Mouse (Mus musculus) CD4-positive, CD25-positive, alpha-beta regulatory T cell, adult 9 weeks (primary cell): ENCODE results near the gene Fbxw17. TPM values are rescaled to one million over a fixed set of nuclear protein-coding genes. Genes with fewer than 3 reads are reported as not detected.

Source experiments
- polyA plus RNA-seq: library from polyadenylated mRNA; unstranded; fragments of 100-300 nt; shearing (Covaris generic); gene quantifications from one replicate; pipeline ENCODE4 v1.2.1, GENCODE M21; 2017

The Fbxw17 gene
- polyA plus RNA-seq = 44.2 TPM

GRCm38 (mm10) chr13:50417389-50418183 is at the start of gene Fbxw17:
Fbxw17 (plus strand) TSS chr13:50417864.

GRCm38 (mm10) chr13:50443812-50444211 is 26.1 kb downstream of the Fbxw17 start, which contains the start of gene Gm47429:
Gm47429 (minus strand) TSS chr13:50443912.

GRCm38 (mm10) chr13:50467007-50467406 is 49.3 kb downstream of the Fbxw17 start, which contains the start of gene Nutm2:
Nutm2 (plus strand) TSS chr13:50467307.

Other genes with a start within 250 kb of the Fbxw17 start
- not detected for gene Gm906, start 167.6 kb upstream of the Fbxw17 start, polyA plus RNA-seq
- gene Gm47429, start 26.0 kb downstream of the Fbxw17 start, polyA plus RNA-seq = not detected
- gene Nutm2, start 49.4 kb downstream of the Fbxw17 start, polyA plus RNA-seq = not detected
- not detected for gene Gm904, start 225.4 kb downstream of the Fbxw17 start, polyA plus RNA-seq